Mouse (Mus musculus) heart, embryonic 15.5 days (tissue): Measurements from ENCODE around the gene Abl1. TPM values are rescaled to one million over a fixed set of nuclear protein-coding genes. Genes with fewer than 3 reads are reported as not detected.

Source experiments
- ATAC-seq: fragments of 200-750 bp; cut with Nextera tagmentation; replicated peaks from 2 replicates; pipeline ENCODE4 v1.8.0; 2017; ENCODE audit warnings: low read depth, moderate TSS enrichment; ENCODE audit not compliant: insufficient number of reproducible peaks, insufficient read depth, low FRiP score
- H3K27ac ChIP-seq: fragments of 300-500 bp; sonication (generic); 2 replicates; pipeline ENCODE4 v1.5.1; 2015; ENCODE audit warnings: mild to moderate bottlenecking, inconsistent platforms
- H3K27me3 ChIP-seq: fragments of 300-500 bp; sonication (generic); 2 replicates; pipeline ENCODE4 v1.6.1; 2015; ENCODE audit warnings: inconsistent platforms
- H3K36me3 ChIP-seq: fragments of 300-500 bp; sonication (generic); 2 replicates; pipeline ENCODE4 v1.6.1; 2015; ENCODE audit warnings: mild to moderate bottlenecking, inconsistent platforms
- H3K4me1 ChIP-seq: fragments of 300-500 bp; sonication (generic); replicated peaks from 2 replicates; pipeline ENCODE4 v1.6.1; 2015; ENCODE audit warnings: inconsistent platforms
- H3K4me2 ChIP-seq: fragments of 300-500 bp; sonication (generic); 2 replicates; pipeline ENCODE4 v1.6.1; 2015; ENCODE audit warnings: inconsistent platforms, mild to moderate bottlenecking, moderate library complexity
- H3K4me3 ChIP-seq: fragments of 300-500 bp; sonication (generic); 2 replicates; pipeline ENCODE4 v1.5.1; 2015; ENCODE audit warnings: mild to moderate bottlenecking, inconsistent platforms
- H3K9ac ChIP-seq: fragments of 300-500 bp; sonication (generic); 2 replicates; pipeline ENCODE4 v1.6.1; 2015; ENCODE audit warnings: mild to moderate bottlenecking, inconsistent platforms
- H3K9me3 ChIP-seq: fragments of 300-500 bp; sonication (generic); replicated peaks from 2 replicates; pipeline ENCODE4 v1.6.1; 2016; ENCODE audit warnings: inconsistent platforms
- WGBS: fragments of 180-500 bp; shearing (Covaris S2); methylation state at CpG from one replicate; pipeline ENCODE4 v1.1.7; 2015; ENCODE audit warnings: mixed read lengths; 5-methylcytosine and 5-hydroxymethylcytosine counted together
- polyA plus RNA-seq: library from polyadenylated mRNA; unstranded; fragments of >200 nt; fragmentation: Nextera tagmentation; extraction: Ambion mirVana; gene quantifications from 2 replicates; pipeline ENCODE4 v1.2.1, GENCODE M21; 2015

The Abl1 gene
- polyA plus RNA-seq, 1 experiment from 2014 or later = 21.9 TPM

DNA sequence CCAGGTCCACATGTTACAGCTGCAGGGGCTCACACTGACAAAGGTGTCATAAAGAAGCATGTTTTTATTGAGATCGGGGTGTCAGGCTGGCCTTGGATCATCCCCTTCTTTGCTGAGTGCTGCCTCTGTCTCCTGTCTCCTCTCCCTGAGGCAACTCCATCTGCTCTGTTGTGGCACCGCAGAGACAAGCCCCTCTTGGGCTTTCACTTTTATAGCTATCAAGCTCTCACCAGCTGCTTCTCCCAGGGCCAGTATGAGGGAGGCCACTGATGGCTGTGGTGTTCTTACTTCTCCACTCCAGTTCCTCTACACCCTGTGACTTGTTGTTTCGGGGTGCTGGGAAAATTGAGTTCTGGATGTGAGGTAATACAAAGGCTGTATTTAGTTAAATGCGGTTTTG is 80.9 kb downstream of the Abl1 start:
- Histone ChIP-seq H3K36me3 (no peaks in the 10 kb centered on the region), H3K9me3 (no peaks in the 10 kb centered on the region), H3K4me2 (peak overlapping the region; percentile 49), H3K27me3 (no peaks in the 10 kb centered on the region), H3K4me3 (peak overlapping the region; percentile 18; the same call in 1 of the 2 replicates), H3K27ac (peak overlapping the region; percentile 91), H3K9ac (peak overlapping the region; percentile 22; the same call in 1 of the 2 replicates), H3K4me1 (peaks cover 91% of the 10 kb centered on the region)
- no peak for ATAC-seq
- WGBS = 18% methylated on average over 4 of the region's 4 CpGs

- peak overlapping the region; percentile 49 for H3K4me2 ChIP-seq
- no peaks in the 10 kb centered on the region for H3K36me3 ChIP-seq
- peak; percentile 51 for ATAC-seq
- H3K4me1 ChIP-seq = peaks cover 85% of the 10 kb centered on the region
- H3K4me3 ChIP-seq = 0 out of 2 replicates have a peak overlapping the region, but pooled peaks have one; percentile 18
- no peaks in the 10 kb centered on the region for H3K27me3 ChIP-seq
- 13% methylated on average over 6 of the region's 6 CpGs for WGBS
- peak overlapping the region; percentile 91 for H3K27ac ChIP-seq
- H3K9me3 ChIP-seq = no peaks in the 10 kb centered on the region
- peak overlapping the region; percentile 26 for H3K9ac ChIP-seq
Measured at GRCm38 (mm10) chr2:31769631-31770111, 81.5 kb downstream of the Abl1 start.

DNA sequence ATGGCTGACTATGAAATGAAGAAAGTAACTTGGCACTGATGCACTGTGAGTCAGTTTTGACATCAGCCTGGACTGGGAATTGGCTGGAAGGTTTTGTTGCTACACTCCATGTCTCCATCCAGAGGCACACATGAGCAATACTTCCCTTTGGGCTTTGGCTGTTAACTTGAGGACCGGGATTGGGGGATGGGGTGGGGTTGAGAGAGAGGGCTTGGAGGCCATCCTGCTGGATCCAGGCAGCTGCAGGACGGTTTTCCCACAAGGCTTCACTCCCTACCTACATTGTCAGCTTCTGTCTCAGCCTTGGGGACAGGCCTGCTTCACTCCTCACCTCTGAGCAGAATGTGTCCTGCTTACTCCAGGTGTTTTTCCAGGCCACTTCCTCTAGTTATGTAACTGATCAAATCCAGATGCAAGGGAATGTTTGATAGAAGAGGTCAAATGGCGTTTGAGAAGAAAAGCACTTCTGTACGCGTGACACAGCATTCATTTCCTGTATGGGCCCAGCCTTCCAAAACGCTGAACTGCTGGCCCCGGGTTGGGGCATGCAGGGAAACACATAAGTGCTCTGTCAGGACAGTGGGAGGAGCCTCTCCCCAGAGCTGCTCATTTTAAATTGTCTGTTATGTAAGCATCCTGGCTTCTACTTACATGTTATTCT is 82.7 kb downstream of the Abl1 start:
- Histone ChIP-seq H3K9me3 (no peaks in the 10 kb centered on the region), H3K36me3 (no peaks in the 10 kb centered on the region), H3K4me2 (peak overlapping the region; percentile 49), H3K4me3 (no peak overlapping the region), H3K9ac (no peak overlapping the region), H3K27ac (peak overlapping the region; percentile 91), H3K27me3 (no peaks in the 10 kb centered on the region), H3K4me1 (peaks cover 76% of the 10 kb centered on the region)
- ATAC-seq = peak; percentile 80
- WGBS = 8% methylated on average over 7 of the region's 7 CpGs

DNA sequence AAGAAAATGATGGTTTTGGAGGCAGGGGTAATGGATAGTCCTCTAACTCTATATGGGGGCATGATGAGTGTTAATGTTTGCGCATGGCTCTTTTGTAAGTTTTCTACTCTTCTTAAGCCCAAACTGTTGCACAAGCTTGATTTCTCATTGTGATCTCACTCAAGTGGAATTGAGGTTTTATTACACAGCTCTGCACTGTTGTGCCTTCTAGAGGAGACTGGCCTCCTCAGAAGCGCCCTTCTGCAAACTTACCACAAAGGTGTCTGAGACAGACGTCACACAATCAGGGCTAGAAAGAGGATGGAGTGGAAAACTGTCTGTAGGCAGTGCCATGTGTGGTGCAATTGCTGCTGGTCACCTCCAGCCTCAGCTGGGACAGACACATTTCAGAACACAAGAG is 88.3 kb downstream of the Abl1 start:
- Histone ChIP-seq H3K27ac (peak overlapping the region; percentile 38), H3K4me3 (no peak overlapping the region), H3K4me1 (peaks cover 23% of the 10 kb centered on the region), H3K27me3 (no peaks in the 10 kb centered on the region), H3K9me3 (no peaks in the 10 kb centered on the region), H3K9ac (no peak overlapping the region), H3K36me3 (peaks cover 32% of the 10 kb centered on the region), H3K4me2 (no peak overlapping the region)
- 73% methylated on average over 3 of the region's 3 CpGs for whole genome bisulfite sequencing
- ATAC-seq = peak; percentile 22; the same call in 1 of the 2 replicates

- H3K36me3 ChIP-seq = peaks cover 58% of the 10 kb centered on the region
- no peak for ATAC-seq
- WGBS = 91% methylated on average over 2 of the region's 2 CpGs
- H3K27me3 ChIP-seq = no peaks in the 10 kb centered on the region
- no peak overlapping the region for H3K4me3 ChIP-seq
- H3K4me2 ChIP-seq = no peak overlapping the region
- no peak overlapping the region for H3K9ac ChIP-seq
- no peaks in the 10 kb centered on the region for H3K9me3 ChIP-seq
- H3K27ac ChIP-seq = no peak overlapping the region
- no peaks in the 10 kb centered on the region; the same call in none of the 2 replicates for H3K4me1 ChIP-seq
Measured at GRCm38 (mm10) chr2:31779258-31779657, 91.1 kb downstream of the Abl1 start.

DNA sequence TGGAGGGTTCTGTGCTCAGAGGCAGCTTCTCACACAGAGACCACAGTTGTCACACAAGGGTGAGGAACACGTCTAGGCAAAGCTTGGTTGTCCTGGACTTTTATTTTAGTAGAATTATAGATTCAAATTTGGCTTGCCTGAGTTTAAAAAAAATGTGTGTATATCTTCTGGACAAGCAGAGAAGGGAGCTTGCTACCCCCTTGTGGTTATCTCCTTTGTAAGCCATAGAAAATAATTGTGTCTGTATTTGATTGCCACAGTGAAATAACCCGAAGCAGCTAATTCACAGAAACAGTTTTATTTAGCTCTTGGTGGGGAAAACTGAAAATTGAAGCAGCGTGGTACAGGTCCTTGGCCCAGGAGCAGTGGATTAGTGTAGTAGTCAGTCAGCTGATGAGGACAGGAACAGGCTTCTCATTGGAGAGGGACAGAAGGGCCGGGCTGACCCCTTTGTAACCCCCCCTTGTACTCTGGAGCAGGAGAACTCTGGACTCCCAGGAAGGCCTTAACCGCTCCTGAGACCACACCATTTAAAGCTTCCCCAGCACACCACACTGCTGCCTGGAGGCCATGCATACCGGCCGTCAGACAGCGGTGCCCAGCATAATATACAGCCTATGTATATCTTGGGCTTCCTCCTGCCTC is 94.9 kb downstream of the Abl1 start:
- Histone ChIP-seq H3K36me3 (peaks cover 81% of the 10 kb centered on the region), H3K4me3 (no peak overlapping the region), H3K9ac (no peak overlapping the region), H3K27ac (no peak overlapping the region), H3K27me3 (no peaks in the 10 kb centered on the region), H3K4me2 (no peak overlapping the region), H3K4me1 (no peaks in the 10 kb centered on the region; the same call in 1 of the 2 replicates), H3K9me3 (no peaks in the 10 kb centered on the region)
- no peak for ATAC-seq
- WGBS = 64% methylated on average over 8 of the region's 8 CpGs

DNA sequence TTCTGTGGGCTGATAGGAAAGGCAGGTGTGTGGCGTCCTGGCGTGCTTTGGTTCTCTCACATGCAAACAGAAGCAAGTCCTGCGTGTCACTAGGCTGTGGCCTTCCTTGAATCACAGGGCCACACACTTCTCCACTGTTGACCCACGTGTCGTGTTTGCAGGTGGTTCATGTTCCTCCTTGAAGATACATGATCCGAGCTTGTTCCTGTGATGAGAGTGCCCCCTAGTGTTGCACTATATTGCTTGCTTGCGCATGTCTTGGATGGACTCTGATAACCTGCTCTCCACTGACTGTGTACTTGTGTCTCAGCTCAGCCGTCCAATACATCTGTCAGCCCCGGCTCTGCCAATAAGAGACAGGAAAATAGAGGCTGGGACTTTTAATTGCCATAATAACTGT is 96.9 kb downstream of the Abl1 start:
- WGBS = 37% methylated on average over 9 of the region's 9 CpGs
- Histone ChIP-seq H3K27ac (no peak overlapping the region), H3K4me2 (no peak overlapping the region), H3K4me1 (no peaks in the 10 kb centered on the region; the same call in 1 of the 2 replicates), H3K9me3 (no peaks in the 10 kb centered on the region), H3K27me3 (no peaks in the 10 kb centered on the region), H3K4me3 (no peak overlapping the region), H3K9ac (no peak overlapping the region), H3K36me3 (peaks cover 78% of the 10 kb centered on the region)
- ATAC-seq = no peak

GRCm38 (mm10) chr2:31787029-31787428 is 98.9 kb downstream of the Abl1 start:
- ATAC-seq = no peak
- Histone ChIP-seq H3K4me3 (no peak overlapping the region), H3K27me3 (no peaks in the 10 kb centered on the region), H3K4me2 (no peak overlapping the region), H3K9me3 (no peaks in the 10 kb centered on the region), H3K36me3 (peaks cover 80% of the 10 kb centered on the region), H3K27ac (no peak overlapping the region), H3K9ac (no peak overlapping the region), H3K4me1 (no peaks in the 10 kb centered on the region; the same call in 1 of the 2 replicates)
- WGBS = 13% methylated on average over 7 of the region's 7 CpGs

GRCm38 (mm10) chr2:31788227-31788626 is 100.1 kb downstream of the Abl1 start:
- no peak for ATAC-seq
- H3K27me3 ChIP-seq = no peaks in the 10 kb centered on the region
- H3K9me3 ChIP-seq = no peaks in the 10 kb centered on the region
- no peaks in the 10 kb centered on the region for H3K4me1 ChIP-seq
- no peak overlapping the region for H3K27ac ChIP-seq
- H3K4me2 ChIP-seq = no peak overlapping the region
- H3K36me3 ChIP-seq = peaks cover 82% of the 10 kb centered on the region
- no peak overlapping the region for H3K9ac ChIP-seq
- 79% methylated on average over 3 of the region's 3 CpGs for WGBS
- H3K4me3 ChIP-seq = no peak overlapping the region

- Histone ChIP-seq H3K4me2 (no peak overlapping the region), H3K27ac (no peak overlapping the region), H3K9me3 (no peaks in the 10 kb centered on the region), H3K4me3 (no peak overlapping the region), H3K4me1 (no peaks in the 10 kb centered on the region), H3K27me3 (no peaks in the 10 kb centered on the region), H3K9ac (no peak overlapping the region), H3K36me3 (peaks cover 79% of the 10 kb centered on the region)
- ATAC-seq = no peak
- 86% methylated on average over 2 of the region's 2 CpGs for WGBS
Measured at GRCm38 (mm10) chr2:31789215-31789614, 101.0 kb downstream of the Abl1 start.

DNA sequence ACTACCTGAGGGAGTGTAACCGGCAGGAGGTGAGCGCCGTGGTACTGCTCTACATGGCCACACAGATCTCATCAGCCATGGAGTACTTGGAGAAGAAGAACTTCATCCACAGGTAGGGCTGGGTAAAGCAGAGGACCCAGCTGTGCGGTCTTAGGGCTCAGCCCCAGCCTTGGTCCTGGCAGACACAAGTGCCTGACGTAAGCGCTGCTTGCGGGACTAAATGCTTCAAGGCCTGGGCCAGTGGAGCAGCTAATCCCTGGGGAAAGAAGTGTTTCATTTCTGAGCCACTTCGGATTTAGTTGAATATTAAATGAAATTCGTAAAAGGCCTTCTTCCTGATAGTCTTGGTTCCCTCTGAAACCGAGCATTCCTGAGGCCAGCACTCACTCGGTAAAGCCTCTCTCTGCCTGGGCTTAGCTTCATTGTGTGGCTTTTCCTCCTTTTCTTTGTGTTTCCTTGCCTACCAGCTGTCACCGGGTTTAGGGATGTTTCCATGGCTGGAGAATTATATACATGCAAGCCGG is 102.6 kb downstream of the Abl1 start:
- Histone ChIP-seq H3K9ac (no peak overlapping the region), H3K27me3 (no peaks in the 10 kb centered on the region), H3K27ac (no peak overlapping the region), H3K9me3 (no peaks in the 10 kb centered on the region), H3K36me3 (peaks cover 81% of the 10 kb centered on the region), H3K4me1 (no peaks in the 10 kb centered on the region), H3K4me3 (no peak overlapping the region), H3K4me2 (no peak overlapping the region)
- WGBS = 89% methylated on average over 13 of the region's 13 CpGs
- ATAC-seq = no peak
